Mouse (Mus musculus) right cerebral cortex, postnatal 36 days (tissue): ENCODE measurements around the gene Olfr531.

Experiments
- DNase-seq, 2 experiments: peaks; one replicate each; pipeline ENCODE4 v3.0.0; 2022; ENCODE audit warnings: low spot score in 2 of 2, mixed read lengths in 1 of 2

Olfr531 gene

DNA sequence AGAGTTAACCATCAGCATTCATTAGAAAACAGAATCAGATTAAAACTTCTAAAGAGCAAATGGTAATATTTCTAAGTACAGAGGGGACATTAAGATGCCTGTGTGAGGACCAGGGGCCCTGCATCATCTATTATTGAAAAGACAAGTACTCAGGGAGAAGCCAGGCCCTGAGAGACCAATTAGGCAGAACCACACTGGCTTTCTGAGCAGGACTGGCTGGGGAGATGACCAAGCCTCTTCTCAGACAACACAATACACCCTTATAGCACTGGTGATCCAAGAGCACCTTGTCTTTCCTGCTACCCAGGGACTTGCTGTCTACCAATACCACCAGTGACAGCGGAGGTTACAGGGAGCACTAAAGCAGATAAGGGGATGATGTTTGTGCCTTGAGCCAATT lies at the start of gene Olfr531:
Gene Olfr531, minus strand, starts transcription at position 101 of the 400 bp plus-strand sequence.
- DNase-seq: no peak

DNA sequence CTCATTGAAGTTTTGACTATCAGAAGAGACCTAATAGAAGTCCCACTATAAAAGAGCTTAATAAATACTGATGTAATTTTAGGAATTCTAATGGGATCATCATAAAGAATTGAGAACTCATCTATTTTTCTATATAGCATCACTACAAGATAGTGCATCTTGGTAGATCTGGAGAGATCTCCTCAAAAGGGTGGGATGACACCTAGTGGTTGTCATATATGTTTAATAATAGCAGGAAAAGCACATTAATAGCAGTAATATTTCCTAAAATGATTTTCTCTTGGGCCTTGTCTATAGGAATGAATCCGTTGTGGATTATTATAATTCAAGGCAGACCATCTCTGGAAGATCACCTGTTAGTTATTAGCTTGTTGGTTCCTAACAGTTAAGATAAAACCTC lies 40.4 kb upstream of the Olfr531 start:
- no peak for DNase-seq

DNA sequence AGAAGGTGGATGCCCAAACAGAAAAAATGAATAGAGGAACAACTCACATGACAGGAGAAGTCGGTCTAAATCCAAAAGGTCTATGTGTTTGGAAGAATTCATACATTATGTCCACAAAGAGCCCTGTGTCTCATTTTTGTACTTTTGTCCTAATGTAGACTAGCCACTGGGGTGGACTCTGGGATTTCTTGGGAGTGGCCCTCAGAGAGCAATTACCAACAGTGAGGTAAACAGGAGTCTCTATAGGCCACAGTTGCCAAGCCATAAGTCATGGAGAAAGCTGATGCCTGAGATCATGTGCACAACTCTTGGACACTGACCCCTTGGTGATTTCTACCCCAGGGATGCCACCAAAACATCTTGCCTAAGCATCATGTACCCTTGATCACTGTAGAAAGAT lies 18.8 kb upstream of the Olfr531 start, which contains the start of gene Olfr532:
Gene Olfr532, minus strand, starts transcription at position 101 of the 400 bp plus-strand sequence.
- DNase-seq: no peak

DNA sequence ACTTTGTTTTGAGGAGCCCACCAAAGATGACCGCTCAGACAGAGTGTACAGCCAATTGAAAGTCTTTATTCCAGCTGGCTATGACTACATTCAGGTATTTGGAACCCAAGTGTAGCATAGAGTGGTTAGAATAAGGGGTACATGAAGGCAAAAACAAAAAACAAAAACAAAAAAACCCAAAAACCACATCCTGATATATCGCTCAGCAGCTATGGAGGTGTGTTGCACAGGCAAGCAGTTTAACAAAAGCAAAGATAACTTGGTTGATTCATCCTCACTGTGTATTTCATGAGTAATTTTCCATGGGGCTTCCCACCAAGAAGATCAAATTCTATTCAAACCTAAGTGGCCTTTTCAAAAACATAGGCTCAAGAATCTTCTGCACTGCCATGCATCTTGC lies 25.8 kb downstream of the Olfr531 start:
- no peak for DNase-seq

DNA sequence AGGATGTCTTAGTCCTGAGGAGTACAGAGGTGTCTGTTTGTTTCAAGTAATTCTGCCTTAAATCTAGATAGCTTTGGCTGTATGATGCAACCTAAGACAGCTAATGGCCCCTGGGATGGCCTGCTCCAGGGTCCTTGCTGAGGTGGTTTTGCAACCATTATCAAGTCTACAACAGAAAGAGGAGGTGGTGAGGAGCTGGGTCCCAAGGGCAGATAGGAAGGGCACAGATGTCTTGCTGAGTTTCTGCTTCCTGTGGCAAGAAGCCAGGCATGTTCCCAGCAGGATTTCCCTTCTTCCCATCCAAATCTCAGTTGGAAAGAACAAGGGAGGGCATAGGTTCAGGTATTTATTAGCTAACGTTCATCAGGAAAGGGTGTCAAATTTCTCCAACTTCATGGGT lies 26.5 kb downstream of the Olfr531 start, which contains the start of gene Olfr530:
Gene Olfr530, minus strand, starts transcription at position 101 of the 400 bp plus-strand sequence.
- no peak for DNase-seq

DNA sequence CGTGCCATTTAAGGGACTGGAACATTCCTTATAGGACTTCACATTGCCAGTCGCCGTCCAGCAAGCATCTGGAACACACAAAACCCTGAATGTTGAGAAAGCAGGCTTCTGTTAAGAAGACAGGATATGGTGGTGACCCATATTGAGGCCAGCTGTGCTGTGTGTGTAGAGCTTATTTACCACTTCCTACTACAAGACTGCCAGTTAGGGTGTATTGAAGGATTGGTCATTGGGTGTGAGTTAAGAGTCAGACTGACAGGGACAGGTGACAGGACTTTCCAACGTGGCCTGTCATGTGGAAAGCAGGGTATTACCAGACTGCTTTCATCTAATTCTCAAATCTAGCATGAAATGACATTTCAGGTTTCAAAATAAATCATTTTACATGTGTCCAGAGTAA lies 28.4 kb downstream of the Olfr531 start:
- no peak for DNase-seq

DNA sequence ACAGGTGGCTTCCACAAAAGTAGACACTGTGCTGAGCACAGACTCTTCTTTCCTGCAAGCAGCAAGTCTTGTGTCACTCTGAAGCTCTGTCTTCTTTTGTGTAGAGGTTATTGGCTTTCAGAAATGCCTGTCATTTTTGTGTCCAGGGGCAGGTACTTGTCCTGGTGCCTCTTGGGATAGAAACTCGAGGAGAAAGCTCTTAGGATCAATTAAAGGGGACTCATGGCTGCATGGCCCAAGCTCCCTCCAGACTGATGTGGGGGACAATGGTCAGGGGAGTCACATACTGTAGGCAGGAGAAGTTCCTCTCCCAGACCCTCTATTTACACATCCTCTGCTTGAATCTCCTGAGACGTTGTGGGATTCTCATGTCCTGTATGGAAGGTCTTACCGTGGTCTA lies 41.1 kb downstream of the Olfr531 start, which contains the start of gene Olfr60:
Gene Olfr60, minus strand, starts transcription at position 101 of the 400 bp plus-strand sequence.
- DNase-seq: no peak
